Mouse (Mus musculus) forebrain, embryonic 16.5 days (tissue): ENCODE data around the gene Ece1. TPM values are rescaled to one million over a fixed set of nuclear protein-coding genes. Genes with fewer than 3 reads are reported as not detected.

Experiments
- ATAC-seq: fragments of 200-750 bp; cut with Nextera tagmentation; 2 replicates; pipeline ENCODE4 v1.8.0; 2017; ENCODE audit warnings: mild to moderate bottlenecking, moderate library complexity
- H3K27ac ChIP-seq: fragments of 300-500 bp; sonication (generic); 2 replicates; pipeline ENCODE4 v1.5.1; 2014; ENCODE audit warnings: low read length, control low read depth
- H3K27me3 ChIP-seq: fragments of 300-500 bp; sonication (generic); replicated peaks from 2 replicates; pipeline ENCODE4 v1.6.1; 2014; ENCODE audit warnings: low read length; ENCODE audit not compliant: control insufficient read depth, insufficient read depth
- H3K36me3 ChIP-seq: fragments of 300-500 bp; sonication (generic); 2 replicates; pipeline ENCODE4 v1.6.1; 2014; ENCODE audit not compliant: control insufficient read depth, insufficient read depth
- H3K4me1 ChIP-seq: fragments of 300-500 bp; sonication (generic); replicated peaks from 2 replicates; pipeline ENCODE4 v1.6.1; 2014; ENCODE audit warnings: low read length; ENCODE audit not compliant: control insufficient read depth, insufficient read depth
- H3K4me2 ChIP-seq: fragments of 300-500 bp; sonication (generic); 2 replicates; pipeline ENCODE4 v1.6.1; 2014; ENCODE audit warnings: mild to moderate bottlenecking, low read length, control low read depth
- H3K4me3 ChIP-seq: fragments of 300-500 bp; sonication (generic); replicated peaks from 2 replicates; pipeline ENCODE4 v1.5.1; 2014; ENCODE audit warnings: mild to moderate bottlenecking, low read length, control low read depth
- H3K9ac ChIP-seq: fragments of 300-500 bp; sonication (generic); replicated peaks from 2 replicates; pipeline ENCODE4 v1.6.1; 2014; ENCODE audit warnings: low read depth, low read length, control low read depth
- H3K9me3 ChIP-seq: fragments of 300-500 bp; sonication (generic); 2 replicates; pipeline ENCODE4 v1.6.1; 2016; ENCODE audit warnings: low read length; ENCODE audit not compliant: control insufficient read depth
- WGBS: fragments of 180-500 bp; shearing (Covaris S2); extraction: QIAGEN DNeasy Blood & Tissue Kit; methylation state at CpG from one replicate; pipeline ENCODE4 v1.1.7; 2014; 5-methylcytosine and 5-hydroxymethylcytosine counted together
- polyA plus RNA-seq: library from polyadenylated mRNA; unstranded; fragments of >200 nt; fragmentation: Nextera tagmentation; extraction: Ambion mirVana; gene quantifications from 2 replicates; pipeline ENCODE4 v1.2.1, GENCODE M21; 2015

Gene Ece1
- polyA plus RNA-seq, 1 experiment from 2014 or later = 16.3 TPM

DNA sequence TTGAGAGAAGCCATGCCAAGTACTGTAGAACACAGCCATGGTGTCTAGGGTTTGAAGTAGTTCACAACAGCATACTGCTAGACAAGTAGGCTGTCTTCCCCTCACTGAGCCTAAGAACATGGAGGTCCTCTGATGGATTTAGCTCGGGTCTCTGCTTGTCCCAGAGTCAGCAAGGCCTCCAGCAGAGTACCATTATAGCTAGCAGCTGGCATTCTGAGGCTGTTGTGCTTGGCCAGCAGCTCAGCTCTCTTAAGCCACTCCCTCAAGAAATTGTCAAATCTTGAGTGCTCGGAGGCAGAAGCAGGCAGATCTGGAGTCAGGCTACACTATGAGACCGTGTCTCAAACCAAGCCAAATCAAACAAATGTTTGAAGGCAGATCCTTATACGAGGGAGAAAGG is 136.2 kb downstream of the Ece1 start:
- H3K4me2 ChIP-seq = no peak overlapping the region
- ATAC-seq = no peak
- WGBS = 69% methylated on average over 4 of the region's 4 CpGs
- H3K36me3 ChIP-seq = peaks cover 12% of the 10 kb centered on the region
- peaks cover 39% of the 10 kb centered on the region for H3K4me1 ChIP-seq
- H3K9me3 ChIP-seq = no peaks in the 10 kb centered on the region
- no peak overlapping the region for H3K4me3 ChIP-seq
- H3K9ac ChIP-seq = no peak overlapping the region
- no peak overlapping the region for H3K27ac ChIP-seq
- no peaks in the 10 kb centered on the region for H3K27me3 ChIP-seq

DNA sequence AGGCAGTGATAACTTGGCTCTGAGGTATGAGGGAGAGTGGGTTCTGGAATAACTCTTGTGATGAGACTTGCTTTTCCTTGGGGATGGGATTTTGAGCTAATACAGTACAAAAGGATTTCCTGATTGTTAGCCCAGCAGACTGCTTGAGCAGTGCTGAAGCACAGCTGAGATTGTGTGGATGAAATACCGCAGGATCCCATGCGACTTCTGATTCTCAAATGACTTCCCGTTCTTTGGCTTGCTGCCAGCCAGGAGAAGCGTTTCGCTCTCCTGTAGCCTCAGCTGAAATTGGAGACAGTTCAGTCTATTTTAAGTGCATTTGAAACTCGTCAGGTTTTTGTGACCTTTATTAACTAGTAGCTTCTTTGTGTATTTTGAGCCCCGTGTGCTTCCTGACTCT is 138.6 kb downstream of the Ece1 start:
- Histone ChIP-seq H3K9ac (no peak overlapping the region), H3K9me3 (no peaks in the 10 kb centered on the region), H3K27ac (no peak overlapping the region), H3K4me1 (peaks cover 27% of the 10 kb centered on the region), H3K27me3 (no peaks in the 10 kb centered on the region), H3K4me3 (no peak overlapping the region), H3K4me2 (no peak overlapping the region), H3K36me3 (peaks cover 12% of the 10 kb centered on the region)
- no peak for ATAC-seq
- 32% methylated on average over 7 of the region's 7 CpGs for WGBS

DNA sequence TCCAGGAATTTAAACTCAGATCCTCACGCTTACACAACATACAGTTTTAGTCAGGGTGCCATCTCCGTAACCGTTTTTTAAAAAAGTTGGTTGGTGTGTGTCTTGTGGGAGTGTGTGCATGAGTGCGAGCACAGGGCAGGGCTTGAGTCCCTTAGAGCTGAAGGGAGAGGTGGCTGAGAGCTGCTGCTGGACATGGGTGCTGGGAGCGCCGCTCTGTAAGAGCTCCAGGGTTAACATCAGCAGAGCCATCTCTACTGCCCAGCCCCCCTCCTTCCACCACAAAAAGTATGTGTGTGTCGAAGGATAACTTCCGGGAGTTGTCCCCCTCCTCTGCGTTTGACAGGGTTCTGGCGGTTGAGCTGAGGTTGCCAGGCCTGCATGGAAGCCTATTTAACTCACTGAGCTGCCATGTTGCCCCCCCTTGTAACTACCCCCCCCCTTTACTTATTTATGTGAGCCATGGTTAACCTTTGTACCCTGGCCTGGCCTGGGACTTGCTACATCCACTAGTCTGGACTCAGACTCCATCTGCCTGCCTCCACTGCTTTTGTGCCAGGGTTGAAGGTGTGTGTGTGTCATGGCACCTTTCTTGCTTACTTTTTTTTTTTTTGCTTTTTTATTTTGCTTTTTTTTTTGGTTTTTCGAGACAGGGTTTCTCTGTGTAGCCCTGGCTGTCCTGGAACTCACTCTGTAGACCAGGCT is 142.0 kb downstream of the Ece1 start:
- no peak for ATAC-seq
- H3K9ac ChIP-seq = no peak overlapping the region
- WGBS = 90% methylated on average over 11 of the region's 11 CpGs
- no peak overlapping the region for H3K4me3 ChIP-seq
- no peaks in the 10 kb centered on the region for H3K9me3 ChIP-seq
- no peaks in the 10 kb centered on the region for H3K27me3 ChIP-seq
- no peak overlapping the region for H3K4me2 ChIP-seq
- H3K36me3 ChIP-seq = peaks cover 4% of the 10 kb centered on the region
- H3K27ac ChIP-seq = no peak overlapping the region
- peaks cover 9% of the 10 kb centered on the region for H3K4me1 ChIP-seq

DNA sequence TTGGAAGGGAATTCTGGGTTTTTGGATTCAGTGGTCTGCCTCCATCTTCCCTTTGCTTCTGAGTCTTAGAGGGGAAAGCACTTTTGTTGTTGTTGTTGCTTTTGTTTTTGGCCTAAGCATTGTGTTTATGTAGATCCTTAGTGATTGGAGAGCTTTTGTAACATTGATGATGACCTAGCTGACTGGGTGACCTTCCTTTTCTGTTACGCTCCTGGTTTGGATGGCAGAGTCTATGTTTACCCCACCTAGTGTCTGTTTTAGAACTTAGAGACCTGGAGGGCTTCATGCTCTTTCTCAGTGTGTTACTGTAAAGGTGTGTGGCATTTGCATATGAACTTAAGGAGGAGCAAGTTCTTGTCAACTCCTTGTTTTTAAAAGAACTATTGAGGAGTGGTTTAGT is 143.7 kb downstream of the Ece1 start:
- Histone ChIP-seq H3K36me3 (no peaks in the 10 kb centered on the region), H3K9me3 (no peaks in the 10 kb centered on the region), H3K4me2 (no peak overlapping the region), H3K4me1 (peaks cover 2% of the 10 kb centered on the region), H3K27me3 (no peaks in the 10 kb centered on the region), H3K27ac (no peak overlapping the region), H3K9ac (no peak overlapping the region), H3K4me3 (no peak overlapping the region)
- WGBS = 90% methylated on average over 1 of the region's 1 CpGs
- ATAC-seq = no peak

DNA sequence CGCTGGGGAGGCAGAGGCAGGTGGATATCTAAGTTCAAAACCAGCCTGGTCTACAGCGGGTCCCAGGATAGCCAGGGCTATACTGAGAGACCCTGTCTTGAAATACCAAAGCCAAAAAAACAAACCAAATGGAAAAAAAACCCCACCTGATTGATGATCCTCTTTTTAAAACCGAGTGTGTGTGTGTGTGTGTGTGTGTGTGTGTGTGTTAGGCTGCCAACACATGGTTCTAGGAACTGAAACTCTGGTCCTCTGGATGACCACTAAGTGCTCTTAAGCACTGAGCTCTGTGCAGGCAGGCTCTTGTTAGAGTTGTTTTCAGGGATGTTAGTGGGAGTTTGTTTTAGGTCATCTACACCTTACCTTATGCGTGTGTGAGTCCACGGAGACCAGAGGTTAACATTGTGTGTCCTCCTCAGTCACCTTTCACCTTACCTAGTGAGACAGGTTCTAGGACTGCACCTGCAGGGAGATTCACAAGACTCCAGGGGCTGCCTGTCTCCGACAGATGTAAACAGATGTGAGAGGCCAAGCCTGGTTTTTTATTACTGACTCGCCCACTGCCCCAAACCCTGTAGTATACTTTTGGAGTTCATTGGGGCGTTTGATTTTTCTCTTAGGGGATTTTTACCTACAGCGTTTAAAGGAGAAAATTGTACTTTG is 145.0 kb downstream of the Ece1 start:
- H3K9ac ChIP-seq = no peak overlapping the region
- no peaks in the 10 kb centered on the region for H3K27me3 ChIP-seq
- 91% methylated on average over 9 of the region's 9 CpGs for WGBS
- no peak overlapping the region for H3K4me3 ChIP-seq
- H3K9me3 ChIP-seq = no peaks in the 10 kb centered on the region
- no peak overlapping the region for H3K4me2 ChIP-seq
- no peak for ATAC-seq
- H3K36me3 ChIP-seq = no peaks in the 10 kb centered on the region
- H3K4me1 ChIP-seq = peaks cover 10% of the 10 kb centered on the region; the same call in 1 of the 2 replicates
- H3K27ac ChIP-seq = no peak overlapping the region

DNA sequence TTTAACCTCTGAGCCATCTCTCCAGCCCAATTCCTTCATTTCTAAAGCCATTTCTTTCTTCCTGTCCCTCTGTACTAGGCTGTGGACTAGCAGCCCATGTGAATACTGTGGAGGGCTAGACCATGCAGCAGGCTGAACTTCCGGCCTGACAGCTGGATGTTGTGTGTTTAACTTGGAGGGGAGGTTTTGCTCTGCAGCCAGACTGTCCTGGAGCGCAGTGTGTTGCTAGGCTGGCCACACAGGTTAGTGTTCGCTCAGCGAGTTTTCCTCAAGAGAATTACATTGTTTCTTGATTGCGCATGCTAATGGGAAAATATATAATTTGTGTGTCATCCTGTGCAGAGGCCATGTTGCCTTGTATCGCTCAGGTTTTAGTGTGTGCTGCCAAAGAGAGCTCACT is 146.6 kb downstream of the Ece1 start:
- H3K27me3 ChIP-seq = no peaks in the 10 kb centered on the region
- H3K36me3 ChIP-seq = no peaks in the 10 kb centered on the region
- no peak overlapping the region for H3K4me3 ChIP-seq
- no peak overlapping the region for H3K9ac ChIP-seq
- H3K4me2 ChIP-seq = no peak overlapping the region
- no peak for ATAC-seq
- no peak overlapping the region for H3K27ac ChIP-seq
- no peaks in the 10 kb centered on the region for H3K9me3 ChIP-seq
- WGBS = 95% methylated on average over 6 of the region's 6 CpGs
- H3K4me1 ChIP-seq = peaks cover 12% of the 10 kb centered on the region; the same call in 1 of the 2 replicates

DNA sequence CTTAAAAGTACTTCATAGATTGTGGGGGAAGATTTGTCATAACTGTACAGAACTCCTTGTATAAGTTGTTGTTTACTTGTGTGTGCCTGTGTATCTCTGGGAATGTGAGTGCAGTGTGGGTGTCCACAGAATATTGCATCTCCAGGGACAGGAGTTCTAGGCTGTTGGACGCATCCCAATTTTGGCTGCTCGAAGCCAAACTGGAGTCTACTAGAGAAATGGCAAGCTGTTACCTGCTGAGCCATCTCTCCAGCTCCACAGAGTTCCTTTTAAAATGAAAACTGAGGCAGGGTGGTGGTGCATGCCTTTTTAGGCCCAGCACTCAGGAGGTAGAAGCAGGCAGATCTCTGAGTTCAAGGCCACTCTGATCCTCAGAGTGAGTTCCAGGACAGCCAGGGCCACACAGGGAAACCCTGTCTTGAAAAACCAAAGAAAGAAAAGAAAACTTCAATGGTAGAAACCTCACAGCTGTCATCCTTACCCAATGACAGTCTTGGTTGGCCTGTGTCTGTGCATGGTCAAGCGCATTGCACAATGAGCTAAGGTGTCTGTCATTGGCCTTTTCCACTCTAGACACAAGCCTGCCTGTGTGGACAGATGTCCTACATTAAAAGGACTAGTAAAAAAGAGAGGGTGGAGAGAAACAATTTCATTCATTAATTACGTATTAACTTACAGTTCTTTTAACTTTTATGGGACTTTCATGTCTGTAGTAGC is 147.9 kb downstream of the Ece1 start:
- Histone ChIP-seq H3K9ac (no peak overlapping the region), H3K4me1 (peaks cover 12% of the 10 kb centered on the region; the same call in 1 of the 2 replicates), H3K4me2 (no peak overlapping the region), H3K4me3 (no peak overlapping the region), H3K9me3 (no peaks in the 10 kb centered on the region), H3K27ac (no peak overlapping the region), H3K36me3 (peaks cover 8% of the 10 kb centered on the region; the same call in 1 of the 2 replicates), H3K27me3 (no peaks in the 10 kb centered on the region)
- 86% methylated on average over 4 of the region's 4 CpGs for WGBS
- no peak for ATAC-seq

DNA sequence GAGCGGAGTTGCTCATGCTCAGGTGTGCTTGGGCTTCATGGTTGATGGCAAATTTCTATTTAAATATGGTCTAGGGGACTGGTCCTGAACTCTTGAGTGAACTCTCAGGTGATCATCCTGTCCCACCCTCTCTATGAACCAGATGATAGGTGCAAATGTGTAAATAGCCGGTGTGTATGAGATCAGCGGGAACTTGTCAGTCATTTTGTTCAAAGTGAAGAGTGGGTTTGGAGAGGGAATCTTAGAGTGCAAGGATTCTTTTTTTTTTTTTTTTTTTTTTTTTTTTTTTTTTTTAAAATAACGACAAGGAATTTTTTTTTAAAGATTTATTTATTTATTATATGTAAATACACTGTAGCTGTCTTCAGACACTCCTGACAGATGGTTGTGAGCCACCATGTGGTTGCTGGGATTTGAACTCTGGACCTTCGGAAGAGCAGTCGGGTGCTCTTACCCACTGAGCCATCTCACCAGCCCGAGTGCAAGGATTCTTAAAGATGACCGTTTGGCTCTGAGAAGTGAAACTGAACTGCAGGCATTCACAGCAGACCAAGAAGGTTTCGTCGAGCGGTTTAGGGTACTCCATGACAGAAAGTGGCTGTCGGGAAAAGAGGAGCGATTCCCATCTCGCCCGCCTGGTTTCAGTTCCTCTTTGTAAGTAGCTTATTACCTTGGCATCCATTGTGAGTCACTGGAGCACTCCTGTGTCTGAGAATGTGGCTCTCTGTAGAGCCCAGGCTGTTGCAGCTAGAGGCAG is 151.9 kb downstream of the Ece1 start:
- H3K36me3 ChIP-seq = peaks cover 13% of the 10 kb centered on the region; the same call in 1 of the 2 replicates

More for the DNA sequence above, 151.9 kb downstream of the Ece1 start:
- Histone ChIP-seq H3K4me1 (peaks cover 12% of the 10 kb centered on the region; the same call in 1 of the 2 replicates), H3K27ac (no peak overlapping the region), H3K4me3 (no peak overlapping the region), H3K9ac (no peak overlapping the region), H3K27me3 (no peaks in the 10 kb centered on the region), H3K4me2 (no peak overlapping the region), H3K9me3 (no peaks in the 10 kb centered on the region)
- WGBS = 93% methylated on average over 15 of the region's 15 CpGs
- ATAC-seq = no peak
